Mouse (Mus musculus) thymus, postnatal 36 days (tissue): ENCODE measurements at regions not wholly inside any gene's neighbourhood (a gene's known extent, or its start where the extent isn't known, plus 50 kb on each side); places are given as distances from the start of the nearest gene placed in this dataset.

ENCODE experiments used
- DNase-seq, 2 experiments: peaks; one replicate each; pipeline ENCODE4 v3.0.0; 2022; ENCODE audit warnings: mixed read lengths in 2 of 2

DNA sequence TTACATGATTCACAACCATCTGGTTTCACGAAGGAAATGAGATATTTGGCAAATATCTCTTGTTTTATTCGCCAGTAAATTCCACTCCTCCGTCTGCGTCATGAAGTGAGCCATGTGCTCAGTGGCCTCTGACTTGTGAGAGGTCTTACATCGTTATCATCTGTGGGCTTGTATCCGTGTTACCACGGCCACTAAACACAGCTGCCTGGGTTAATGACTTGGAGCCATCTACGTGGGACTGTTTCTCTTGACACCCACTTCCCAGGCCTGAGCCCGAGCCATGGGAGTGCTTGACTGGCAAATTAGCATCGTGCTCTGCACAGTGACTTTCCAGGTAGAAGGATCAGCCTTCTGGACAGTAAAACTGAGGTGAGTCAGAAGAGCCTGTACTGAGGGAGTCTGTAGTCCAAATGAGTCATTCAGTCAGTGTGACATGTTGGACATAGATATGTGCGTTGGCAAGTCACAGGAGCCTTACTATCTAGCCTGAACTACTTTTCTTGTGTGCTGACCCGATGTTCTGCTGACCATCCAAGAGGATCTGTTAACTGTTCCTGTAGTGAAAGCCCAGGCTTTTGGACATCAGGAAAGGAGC lies 137.7 kb downstream of the Tmx1 start:
- no peak for DNase-seq

DNA sequence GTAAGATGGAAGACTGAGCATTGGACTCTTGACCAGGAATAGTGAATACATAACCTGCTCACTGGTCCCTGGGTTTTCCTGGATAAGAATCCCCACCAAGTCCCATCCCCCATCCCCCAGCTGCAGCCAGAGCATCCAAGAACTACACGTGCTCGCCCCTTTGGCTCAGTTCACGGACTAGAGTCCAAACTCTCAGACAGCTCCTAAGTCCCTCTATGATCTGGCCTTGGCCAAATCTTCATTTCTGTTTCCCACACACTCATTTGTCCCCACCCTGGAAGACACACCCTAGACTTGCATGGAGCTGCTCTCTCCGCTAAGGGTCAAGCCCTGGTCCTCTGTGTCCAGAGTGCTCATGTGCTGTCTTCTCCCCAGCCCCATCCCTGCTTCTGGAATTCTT lies 139.9 kb downstream of the Tmx1 start:
- DNase-seq = no peak

DNA sequence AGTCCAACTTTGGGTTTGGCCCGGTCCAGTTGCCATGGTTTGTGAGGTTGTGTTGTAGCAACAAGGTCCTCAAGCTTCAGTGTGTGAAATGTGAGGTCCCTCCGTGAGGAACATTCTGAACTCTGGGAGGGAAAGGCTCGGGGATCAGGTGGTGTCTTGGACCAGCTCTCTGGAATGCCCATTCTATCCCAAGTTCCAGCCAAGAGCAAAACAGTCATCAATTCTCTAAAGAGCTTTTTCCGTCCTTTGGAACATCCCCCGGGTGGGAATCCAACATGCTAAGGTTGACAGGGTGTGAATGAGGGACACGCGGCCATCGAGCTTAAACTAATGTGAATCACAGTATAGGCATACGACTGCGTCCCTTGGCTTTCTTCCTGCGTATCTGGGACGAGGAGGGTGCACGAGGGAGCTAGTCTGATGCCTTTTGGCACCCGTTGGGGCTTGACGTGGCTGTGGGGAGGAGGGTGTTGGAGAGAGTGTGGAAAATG lies 145.4 kb downstream of the Tmx1 start:
- no peak for DNase-seq

GRCm38 (mm10) chr12:70599731-70600130 lies 146.8 kb downstream of the Tmx1 start:
- no peak for DNase-seq

GRCm38 (mm10) chr12:70603869-70604268 lies 151.0 kb downstream of the Tmx1 start:
- no peak for DNase-seq

DNA sequence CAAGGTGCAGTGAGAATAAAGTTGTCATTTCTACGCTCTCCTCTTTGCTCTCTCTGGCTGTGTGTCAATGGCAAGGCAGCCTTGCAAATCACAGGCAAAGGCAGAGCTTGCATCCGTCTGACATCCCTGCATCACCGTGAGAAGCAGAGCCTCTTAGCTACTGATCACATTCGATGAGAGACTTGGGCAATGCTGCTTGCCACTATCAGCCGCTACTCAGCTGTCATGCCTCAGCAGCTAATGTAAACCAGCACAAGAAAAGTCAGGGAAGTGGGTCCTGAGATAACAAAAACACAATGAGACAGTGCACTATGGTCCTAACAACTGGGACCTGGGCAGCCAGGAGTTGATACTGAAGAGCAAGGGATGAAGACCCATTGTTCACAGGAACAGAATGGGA lies 155.8 kb downstream of the Tmx1 start:
- DNase-seq = peak in 1 of 2 experiments; percentile 15

DNA sequence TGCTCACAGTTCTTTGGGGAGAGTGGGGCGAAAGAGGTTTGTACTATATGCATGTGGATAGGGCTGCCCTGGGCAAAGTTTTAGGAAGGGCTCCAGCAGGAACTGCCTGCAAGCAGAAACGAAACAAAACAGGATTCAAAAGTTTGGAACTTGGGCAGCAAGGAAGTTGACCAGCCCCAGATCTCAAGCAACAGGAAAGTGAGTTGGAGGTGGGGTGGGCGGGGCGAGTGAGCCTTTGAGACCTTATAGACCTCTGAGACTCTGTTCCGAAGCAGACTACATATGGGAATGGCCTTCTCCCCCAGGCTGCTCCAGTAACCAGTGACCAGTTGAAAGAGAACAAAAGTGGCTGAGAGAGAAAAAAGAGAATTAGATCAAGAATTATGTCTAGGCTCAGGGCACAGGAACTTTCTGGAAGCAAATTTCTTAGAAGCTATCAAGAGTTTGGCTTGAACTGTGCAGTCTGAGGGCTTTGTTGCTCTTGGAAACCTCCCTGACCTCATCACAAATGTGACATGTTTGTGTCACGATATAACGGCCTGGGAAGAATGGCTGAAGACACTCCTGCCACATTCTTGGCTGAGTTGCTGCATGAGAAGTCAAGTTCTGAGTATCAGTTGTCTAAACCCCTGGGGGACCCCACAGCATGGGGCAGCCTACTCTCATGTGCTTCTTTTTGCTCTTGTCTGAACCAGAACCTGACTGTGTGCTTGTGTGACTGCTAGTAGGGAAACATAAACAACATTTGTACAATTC lies 156.4 kb downstream of the Tmx1 start:
- DNase-seq = no peak

- no peak for DNase-seq
Measured at GRCm38 (mm10) chr12:70611891-70612290, 159.0 kb downstream of the Tmx1 start.

DNA sequence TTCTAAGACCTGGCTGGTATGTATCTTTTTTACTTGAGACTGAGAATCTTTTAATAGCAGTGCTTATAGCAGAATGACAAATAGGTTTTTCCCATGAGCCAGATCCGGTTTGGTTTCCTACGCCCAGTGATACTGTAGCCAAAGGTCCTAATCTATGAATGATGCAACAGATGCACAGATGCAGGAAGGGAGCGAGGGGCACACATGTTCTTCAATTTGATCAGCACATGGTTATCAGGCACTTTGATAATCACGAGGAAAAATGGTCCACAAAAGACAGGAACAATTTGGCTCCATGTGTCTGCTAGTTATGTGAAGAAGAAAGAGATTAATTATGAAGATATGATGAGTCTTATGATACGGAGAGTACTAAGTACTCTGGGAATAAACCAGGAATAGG lies 160.3 kb downstream of the Tmx1 start:
- DNase-seq = no peak

GRCm38 (mm10) chr12:70614101-70614500 lies 161.2 kb downstream of the Tmx1 start:
- no peak for DNase-seq

DNA sequence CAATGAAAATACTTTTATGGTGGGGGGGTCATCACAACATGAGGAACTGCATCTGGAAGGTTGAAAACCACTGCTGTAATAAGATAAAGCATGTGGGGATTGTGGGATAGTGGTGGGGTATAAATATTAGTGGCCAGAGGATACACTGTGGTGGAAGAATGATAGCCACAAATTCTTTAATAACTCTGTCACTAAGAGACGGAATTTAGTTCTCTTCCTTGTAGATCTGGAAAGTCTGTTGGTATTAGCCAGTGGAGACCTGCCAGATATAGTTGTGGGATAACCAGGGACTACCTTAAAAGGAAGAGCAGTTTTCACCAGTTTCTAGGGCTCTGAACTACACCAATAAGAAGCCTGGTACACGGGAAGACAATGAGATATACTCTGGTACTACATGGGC lies 161.8 kb downstream of the Tmx1 start:
- no peak for DNase-seq

GRCm38 (mm10) chr12:70615123-70615522 lies 162.2 kb downstream of the Tmx1 start:
- DNase-seq = no peak

DNA sequence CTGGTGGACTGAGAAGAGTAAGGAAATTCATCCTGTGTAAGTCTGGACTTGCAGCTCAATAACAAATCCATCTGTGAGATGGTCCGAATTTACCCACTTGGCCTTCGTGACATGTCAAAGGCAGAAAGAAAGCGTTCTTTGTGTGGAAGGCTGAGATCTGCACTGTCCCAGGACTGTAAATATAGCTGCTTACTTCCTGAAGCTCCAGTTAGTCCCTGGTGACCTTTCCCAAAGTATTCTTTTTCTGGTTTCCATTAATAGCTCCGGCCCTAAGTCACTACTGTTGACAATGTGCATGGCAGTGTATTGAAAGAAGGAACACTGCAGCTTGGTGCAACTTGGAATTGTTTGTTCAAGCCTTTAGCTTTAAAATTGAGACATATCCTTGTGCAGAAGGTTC lies 163.2 kb downstream of the Tmx1 start:
- no peak for DNase-seq

DNA sequence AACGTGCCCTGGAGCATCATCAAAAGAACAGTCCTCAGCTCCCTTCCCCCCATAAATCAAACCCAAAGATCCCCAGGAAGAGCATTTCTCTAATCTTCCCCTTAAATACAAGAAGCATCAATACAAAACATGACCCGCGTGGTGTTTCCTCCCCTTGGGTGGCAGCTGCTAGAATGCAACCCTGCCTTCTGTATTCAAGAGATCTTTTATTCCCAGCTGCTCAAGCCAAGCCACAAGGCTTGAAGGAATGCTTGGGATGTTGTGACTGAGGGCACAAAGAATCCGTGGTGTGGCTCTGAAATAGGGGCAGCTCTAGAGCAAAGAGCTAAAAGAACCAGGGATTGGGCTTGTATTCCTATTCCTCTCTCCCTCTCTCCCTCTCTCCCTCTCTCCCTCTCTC lies 163.6 kb downstream of the Tmx1 start:
- DNase-seq = no peak

- DNase-seq = no peak
Measured at GRCm38 (mm10) chr12:70617024-70617423, 164.1 kb downstream of the Tmx1 start.

DNA sequence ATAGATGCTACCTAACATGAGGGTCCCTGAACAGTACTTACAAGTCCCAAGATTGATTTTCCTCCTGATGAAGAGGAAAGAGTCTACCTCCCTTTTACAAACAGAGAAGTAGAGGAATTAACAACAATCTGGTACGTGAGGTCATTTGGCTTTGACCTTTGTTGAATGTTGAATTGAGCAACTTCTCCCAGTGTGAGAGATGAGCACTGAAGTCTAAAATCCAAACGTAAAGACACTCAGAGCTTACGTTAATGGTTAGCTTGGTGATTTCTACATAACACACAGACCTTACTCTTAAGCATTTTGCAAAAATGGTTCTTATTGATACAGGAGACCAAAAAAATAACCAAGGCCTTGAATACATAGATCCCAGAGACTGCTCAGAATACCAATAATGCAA lies 165.1 kb downstream of the Tmx1 start:
- DNase-seq = no peak

DNA sequence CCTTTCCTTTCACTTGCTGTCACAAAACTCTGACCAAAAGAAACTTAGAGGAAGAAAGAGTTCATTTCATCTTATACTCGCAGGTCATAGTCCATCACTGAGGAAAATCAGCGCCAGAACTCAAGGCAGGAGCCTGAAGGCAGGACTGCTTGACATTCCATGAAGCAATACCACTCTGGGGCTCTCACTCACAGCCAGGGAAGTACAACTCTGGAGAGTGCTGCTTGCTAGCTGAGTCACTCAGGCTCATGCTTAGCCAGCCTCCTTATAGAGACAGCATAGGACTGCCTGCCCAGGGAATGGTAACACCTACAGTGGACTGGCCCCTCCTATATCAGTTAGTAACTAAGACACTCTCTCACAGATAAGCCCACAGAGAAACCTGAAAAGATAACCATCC lies 166.5 kb downstream of the Tmx1 start:
- DNase-seq = no peak

GRCm38 (mm10) chr12:70622019-70622418 lies 169.1 kb downstream of the Tmx1 start:
- no peak for DNase-seq

DNA sequence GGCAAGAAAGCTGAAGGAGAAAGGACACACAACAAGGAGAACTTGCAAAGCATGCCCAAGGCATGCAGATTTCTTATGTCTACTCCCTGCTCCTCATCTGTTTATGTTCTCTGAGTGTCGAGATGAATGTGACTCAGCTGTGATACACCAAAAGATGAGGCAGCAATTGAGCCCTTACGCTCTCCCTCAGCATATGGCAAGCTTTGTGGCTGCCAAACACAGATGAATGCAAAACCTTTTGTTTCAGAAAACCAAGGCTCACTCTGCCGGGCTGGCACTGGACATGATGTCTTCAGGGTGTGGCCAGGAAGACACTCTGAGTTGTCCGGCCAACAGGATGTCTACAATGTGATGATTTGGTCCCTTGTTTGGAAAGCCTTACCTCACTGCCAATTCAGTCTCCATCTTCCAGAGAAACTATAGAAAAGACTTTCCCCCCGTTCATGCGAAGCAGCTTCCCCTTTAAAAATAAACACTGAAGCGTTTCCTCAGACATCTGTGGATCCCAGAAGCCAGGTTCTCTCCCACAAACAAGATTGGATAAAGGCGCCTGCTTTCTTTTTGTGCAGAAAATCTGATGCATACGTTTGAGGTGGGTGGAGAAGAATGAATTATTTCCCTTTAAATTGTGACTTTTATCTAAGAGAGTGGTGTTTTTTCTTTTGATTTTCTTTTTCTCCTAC lies 171.5 kb downstream of the Tmx1 start:
- no peak for DNase-seq

DNA sequence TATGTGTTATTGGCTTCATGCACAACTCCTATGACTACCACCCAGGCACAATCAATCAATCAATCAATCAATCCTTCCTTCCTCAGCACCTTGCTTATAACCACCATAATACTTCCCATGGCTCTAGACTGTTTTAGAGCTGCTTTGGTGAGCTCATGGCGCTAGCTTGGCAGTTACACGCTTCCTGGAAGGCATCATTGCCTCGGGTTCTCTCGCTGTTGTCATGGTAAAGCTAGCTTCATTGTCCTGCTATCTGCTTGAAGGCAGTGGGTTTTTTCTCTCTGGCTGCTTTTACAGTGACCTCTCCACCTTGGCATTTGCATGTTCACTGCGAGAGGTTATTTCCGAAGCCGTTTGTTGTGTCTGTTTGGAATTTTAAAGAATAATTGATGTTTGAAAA lies 174.7 kb downstream of the Tmx1 start:
- no peak for DNase-seq

- peak; percentile 45 to 71 for DNase-seq
Measured at GRCm38 (mm10) chr12:70628384-70629365, 175.8 kb downstream of the Tmx1 start.

GRCm38 (mm10) chr12:70629371-70629770 lies 176.5 kb downstream of the Tmx1 start:
- no peak for DNase-seq

DNA sequence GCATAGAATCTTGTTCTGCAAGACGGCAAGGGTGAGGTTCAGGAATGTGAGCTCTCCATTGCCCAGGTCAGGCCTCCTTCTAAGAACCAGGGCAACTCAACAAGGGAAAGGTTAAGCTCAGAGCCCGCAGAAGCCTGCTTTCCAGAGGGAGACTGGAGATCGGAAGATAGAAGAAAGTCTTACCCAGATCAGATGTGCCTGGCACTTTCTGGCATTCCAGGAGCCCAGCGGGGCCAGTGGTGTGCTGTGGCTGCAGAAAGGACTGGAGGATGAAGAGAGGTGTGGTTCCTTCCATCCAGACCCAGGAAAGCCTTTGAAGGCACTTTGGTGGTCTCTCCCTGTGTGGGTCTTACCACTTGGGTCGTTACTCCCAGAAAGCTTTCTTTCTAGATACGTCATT lies 178.4 kb downstream of the Tmx1 start:
- no peak for DNase-seq
